Comparison of ENCODE assay signal across 8 mouse cellular contexts in genomic region chr5:128809406-128809805, GRCm38 (mm10).
DNase-seq lines count a peak whose midpoint lies in the region; ATAC-seq and TF ChIP-seq lines count a peak whose summit lies in the region.

No protein-coding gene starts in this region.

- TF ChIP-seq POLR2A in liver, adult 2 months (IDR thresholded peaks at IDR 0.05; ENCODE audit: extremely low read depth, insufficient read depth, low read length) = no peak

- no peak overlapping the region for H3K27ac ChIP-seq in liver, adult 2 months (replicated peaks; ENCODE audit: insufficient read depth, low read depth, low read length)
- H3K27ac ChIP-seq in hindbrain, postnatal 0 days = peak overlapping the region; percentile 63; the same call in 1 of the 2 replicates

- no peak overlapping the region for H3K4me3 ChIP-seq in liver, adult 2 months (ENCODE audit: insufficient read depth, low read depth, low read length)
- no peak overlapping the region for H3K4me3 ChIP-seq in hindbrain, postnatal 0 days (ENCODE audit: low read length)

- H3K4me2 ChIP-seq in hindbrain, postnatal 0 days (ENCODE audit: low read depth, low read length) = no peak overlapping the region

- DNase-seq in liver, adult 2 months (ENCODE audit: extremely low read depth, low read depth, low spot score) = no peak
- no peak for DNase-seq in liver
- DNase-seq in adrenal gland, postnatal 14 days = peak; percentile 41
- DNase-seq in hindbrain, postnatal 0 days (ENCODE audit: low spot score) = peak; percentile 71
- DNase-seq in ovary, postnatal 14 days (ENCODE audit: low spot score) = no peak
- no peak for DNase-seq in T-cell, adult 2 months (ENCODE audit: low spot score)
- DNase-seq in gastrocnemius, adult 8-10 months (ENCODE audit: low spot score in 2 of 2) = no peak

- no peak overlapping the region for H3K9ac ChIP-seq in liver, adult 2 months (ENCODE audit: low read depth, low read length)
- H3K9ac ChIP-seq in hindbrain, postnatal 0 days (replicated peaks; ENCODE audit: low read length) = no peak overlapping the region

- 55% methylated on average over 5 of the region's 5 CpGs for WGBS in liver, adult 2 months
- WGBS in hindbrain, postnatal 0 days = 36% methylated on average over 5 of the region's 5 CpGs

- ATAC-seq in common myeloid progenitor, adult 5-6 weeks (replicated peaks; ENCODE audit: low read depth, poor library complexity, severe bottlenecking) = 0 out of 2 replicates have a peak, but pooled peaks have one; percentile 52
- ATAC-seq in hindbrain, postnatal 0 days = no peak

- peak; percentile 53; the same call in 1 of the 2 replicates for TF ChIP-seq CTCF in liver, adult 2 months (IDR thresholded peaks at IDR 0.05; ENCODE audit: low read depth, low read length)
- TF ChIP-seq CTCF in hindbrain, postnatal 0 days (IDR thresholded peaks at IDR 0.05; ENCODE audit: low read depth) = peak; percentile 81

- no peaks in the 10 kb centered on the region for H3K79me2 ChIP-seq in liver, adult 2 months (ENCODE audit: control insufficient read depth, insufficient read depth, low read length)

- no peaks in the 10 kb centered on the region for H3K27me3 ChIP-seq in liver, adult 2 months (ENCODE audit: control insufficient read depth, insufficient read depth, low read length)
- H3K27me3 ChIP-seq in hindbrain, postnatal 0 days (ENCODE audit: insufficient read depth, low read length) = no peaks in the 10 kb centered on the region

- H3K9me3 ChIP-seq in hindbrain, postnatal 0 days (ENCODE audit: low read length) = no peaks in the 10 kb centered on the region

- H3K4me1 ChIP-seq in liver, adult 2 months (ENCODE audit: control insufficient read depth, insufficient read depth, low read length) = no peaks in the 10 kb centered on the region
- H3K4me1 ChIP-seq in hindbrain, postnatal 0 days (ENCODE audit: insufficient read depth, low read length) = peaks cover 14% of the 10 kb centered on the region

- no peaks in the 10 kb centered on the region for H3K36me3 ChIP-seq in liver, adult 2 months (ENCODE audit: control insufficient read depth, insufficient read depth, low read length)
- H3K36me3 ChIP-seq in hindbrain, postnatal 0 days (ENCODE audit: insufficient read depth, low read length) = no peaks in the 10 kb centered on the region

Comparison
In these comparisons a context has a peak if more than half of its experiments do, and no peak if none do; other contexts are left out.
1. DNase-seq: peak in adrenal gland, postnatal 14 days (single experiment) and hindbrain, postnatal 0 days (single experiment); none in liver, adult 2 months (single experiment), liver (single experiment), ovary, postnatal 14 days (single experiment), T-cell, adult 2 months (single experiment) and gastrocnemius, adult 8-10 months (0 of 2).